Mouse (Mus musculus): ENCODE measurements around the gene Padi6. TPM values are rescaled to one million over a fixed set of nuclear protein-coding genes. Genes with fewer than 3 reads are reported as not detected.

The Padi6 gene
- polyA plus RNA-seq, 1 experiment from 2014 or later, result not detected

DNA sequence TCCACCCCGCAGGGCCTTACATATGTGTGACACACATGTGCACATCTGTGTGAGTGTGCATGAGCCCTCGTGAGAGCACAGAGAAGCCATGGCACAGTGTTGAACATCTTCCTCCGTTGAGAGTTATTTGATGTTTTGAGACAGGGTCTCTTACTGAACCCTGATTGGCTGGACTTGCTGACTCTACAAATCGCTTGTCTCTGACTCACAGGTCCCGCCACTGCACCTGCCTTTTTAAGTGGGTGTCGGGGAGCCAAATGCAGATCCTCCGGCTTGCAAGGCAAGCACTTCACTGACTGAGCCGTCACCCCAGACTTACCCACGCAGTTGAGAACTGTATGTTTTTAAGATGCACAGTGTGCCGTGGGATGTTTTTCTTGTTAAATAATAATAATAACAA, 33.4 kb upstream of the Padi6 start:
- Histone ChIP-seq H3K9ac (no peak overlapping the region), H3K27ac (replicated peaks) (no peak overlapping the region), H3K4me3 (replicated peaks) (no peak overlapping the region), H3K9me3 (replicated peaks) (no peaks in the 10 kb centered on the region), H3K27me3 (no peaks in the 10 kb centered on the region), H3K36me3 (no peaks in the 10 kb centered on the region), H3K4me1 (no peaks in the 10 kb centered on the region), H3K4me2 (replicated peaks) (no peak overlapping the region)
- 78% methylated on average over 10 of the region's 10 CpGs for WGBS
- no peak for ATAC-seq (ENCODE audit: insufficient number of reproducible peaks, low FRiP score, low TSS enrichment, low read depth)

GRCm38 (mm10) chr4:140774893-140775292, 32.5 kb upstream of the Padi6 start:
- no peak for ATAC-seq (ENCODE audit: insufficient number of reproducible peaks, low FRiP score, low TSS enrichment, low read depth)
- Histone ChIP-seq H3K27me3 (no peaks in the 10 kb centered on the region), H3K36me3 (no peaks in the 10 kb centered on the region), H3K9ac (no peak overlapping the region), H3K27ac (replicated peaks) (no peak overlapping the region), H3K9me3 (replicated peaks) (no peaks in the 10 kb centered on the region), H3K4me1 (0 out of 2 replicates have a peak, but pooled peaks cover 7% of the 10 kb centered on the region), H3K4me2 (replicated peaks) (no peak overlapping the region), H3K4me3 (replicated peaks) (no peak overlapping the region)
- WGBS, result 68% methylated on average over 9 of the region's 9 CpGs

DNA sequence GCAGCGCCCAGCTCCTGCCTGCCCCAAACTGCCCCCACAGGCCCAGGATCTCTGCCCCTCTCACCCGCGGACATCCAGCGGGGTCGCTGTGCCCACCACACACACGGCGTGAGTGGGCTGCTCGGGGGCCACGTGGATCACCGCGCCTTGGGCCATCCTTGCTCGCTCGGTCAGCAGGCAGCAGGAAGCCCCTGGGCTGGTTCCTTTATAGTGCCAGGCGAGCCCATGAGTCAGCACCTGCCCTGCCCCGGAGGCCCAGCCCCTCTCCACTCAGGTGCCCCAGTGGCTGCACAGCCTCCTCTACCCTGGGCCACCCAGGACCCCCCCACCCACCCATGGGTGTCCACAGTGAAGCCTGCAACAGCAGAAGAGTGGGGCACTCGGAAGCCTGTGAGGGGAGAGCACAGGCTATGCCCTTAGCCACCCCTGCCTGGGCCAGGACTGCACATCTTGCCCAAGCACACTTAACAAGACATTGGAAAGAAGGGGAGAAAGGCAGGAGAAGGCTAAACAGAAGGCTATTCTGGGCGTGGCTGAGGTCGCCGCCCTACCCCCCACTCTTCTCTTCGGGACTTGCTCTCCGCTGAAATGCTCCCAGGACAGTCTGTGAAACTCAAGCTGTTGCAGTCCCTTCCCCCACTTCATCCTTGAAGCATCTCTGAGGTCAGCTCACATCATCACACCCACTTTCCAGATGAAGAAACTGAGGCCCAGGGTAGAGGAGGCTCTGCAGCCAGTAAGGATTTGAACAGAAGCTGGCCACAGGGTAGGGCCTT, 31.8 kb upstream of the Padi6 start, which contains the start of gene Padi4:
TSS of gene Padi4 (minus strand) at position 212 of the 776 bp plus-strand sequence.
- H3K27me3 ChIP-seq, result no peaks in the 10 kb centered on the region
- WGBS, result 79% methylated on average over 21 of the region's 21 CpGs
- H3K4me2 ChIP-seq (replicated peaks), result no peak within 1 kb of the TSS
- H3K36me3 ChIP-seq, result no peaks in the 10 kb centered on the region
- H3K4me3 ChIP-seq (replicated peaks), result no peak within 1 kb of the TSS
- no peak within 1 kb of the TSS for H3K9ac ChIP-seq
- no peak within 1 kb of the TSS for H3K27ac ChIP-seq (replicated peaks)
- no peak for ATAC-seq (ENCODE audit: insufficient number of reproducible peaks, low FRiP score, low TSS enrichment, low read depth)
- H3K4me1 ChIP-seq, result 0 out of 2 replicates have a peak, but pooled peaks cover 7% of the 10 kb centered on the region
- no peaks in the 10 kb centered on the region for H3K9me3 ChIP-seq (replicated peaks)

- Histone ChIP-seq H3K4me3 (replicated peaks) (no peak overlapping the region), H3K9me3 (replicated peaks) (no peaks in the 10 kb centered on the region), H3K36me3 (no peaks in the 10 kb centered on the region), H3K4me2 (replicated peaks) (no peak overlapping the region), H3K4me1 (0 out of 2 replicates have a peak, but pooled peaks cover 7% of the 10 kb centered on the region), H3K9ac (no peak overlapping the region), H3K27ac (replicated peaks) (no peak overlapping the region), H3K27me3 (no peaks in the 10 kb centered on the region)
- 19% methylated on average over 4 of the region's 4 CpGs for WGBS
- no peak for ATAC-seq (ENCODE audit: insufficient number of reproducible peaks, low FRiP score, low TSS enrichment, low read depth)
Observed at GRCm38 (mm10) chr4:140771091-140771490, 28.6 kb upstream of the Padi6 start.

DNA sequence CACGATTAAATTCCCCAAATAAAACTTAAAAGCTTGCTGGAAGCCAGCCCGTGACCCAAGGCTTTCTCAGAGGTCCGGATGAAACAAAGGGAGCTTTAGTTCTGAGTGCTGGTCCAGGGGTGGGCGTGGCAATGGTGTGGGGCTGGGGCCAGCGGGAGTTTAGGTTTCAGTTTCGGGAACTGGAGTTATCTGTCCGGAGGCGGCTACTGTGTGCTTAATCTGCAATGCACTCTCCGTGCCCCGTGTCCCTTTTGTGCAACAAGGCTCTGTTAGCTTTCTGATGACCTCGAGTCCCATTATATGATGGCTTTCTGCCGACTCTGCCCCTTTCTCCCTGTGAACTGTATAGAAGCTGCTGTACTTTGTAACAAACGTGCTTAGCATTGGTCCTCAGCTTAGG, 28.0 kb upstream of the Padi6 start:
- peak overlapping the region; percentile 26 for H3K4me3 ChIP-seq (replicated peaks)
- WGBS, result 4% methylated on average over 13 of the region's 13 CpGs
- H3K9ac ChIP-seq, result no peak overlapping the region

DNA sequence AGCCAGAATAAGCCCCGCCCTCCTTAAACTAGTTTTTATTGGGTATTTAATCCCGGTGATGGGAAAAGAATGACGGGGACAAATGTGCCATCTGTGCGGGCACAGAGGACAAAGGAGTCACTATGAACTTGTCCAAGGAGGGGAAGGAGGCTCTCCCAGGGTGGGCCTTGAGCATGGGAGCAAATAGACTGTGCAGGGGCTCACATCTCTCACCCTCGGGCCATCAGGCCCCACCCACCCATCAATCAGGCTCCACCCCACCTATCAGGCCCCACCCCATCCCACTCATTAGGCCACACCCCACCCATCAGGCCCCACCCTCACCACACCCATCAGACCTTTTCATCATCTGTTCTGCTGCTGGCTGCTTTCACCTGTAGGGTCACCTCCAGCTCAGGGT, 26.5 kb upstream of the Padi6 start:
- no peaks in the 10 kb centered on the region for H3K36me3 ChIP-seq
- WGBS, result 80% methylated on average over 5 of the region's 5 CpGs
- H3K4me1 ChIP-seq, result 0 out of 2 replicates have a peak, but pooled peaks cover 7% of the 10 kb centered on the region
- no peaks in the 10 kb centered on the region for H3K9me3 ChIP-seq (replicated peaks)
- ATAC-seq (ENCODE audit: insufficient number of reproducible peaks, low FRiP score, low TSS enrichment, low read depth), result no peak
- no peak overlapping the region for H3K4me2 ChIP-seq (replicated peaks)
- no peak overlapping the region for H3K9ac ChIP-seq
- H3K4me3 ChIP-seq (replicated peaks), result no peak overlapping the region
- no peaks in the 10 kb centered on the region for H3K27me3 ChIP-seq
- H3K27ac ChIP-seq (replicated peaks), result no peak overlapping the region

More for the DNA sequence above, 28.0 kb upstream of the Padi6 start:
- 0 out of 2 replicates have a peak, but pooled peaks cover 7% of the 10 kb centered on the region for H3K4me1 ChIP-seq
- no peak for ATAC-seq (ENCODE audit: insufficient number of reproducible peaks, low FRiP score, low TSS enrichment, low read depth)
- no peaks in the 10 kb centered on the region for H3K9me3 ChIP-seq (replicated peaks)
- H3K27me3 ChIP-seq, result no peaks in the 10 kb centered on the region
- H3K36me3 ChIP-seq, result no peaks in the 10 kb centered on the region
- no peak overlapping the region for H3K27ac ChIP-seq (replicated peaks)
- H3K4me2 ChIP-seq (replicated peaks), result peak overlapping the region; percentile 37

DNA sequence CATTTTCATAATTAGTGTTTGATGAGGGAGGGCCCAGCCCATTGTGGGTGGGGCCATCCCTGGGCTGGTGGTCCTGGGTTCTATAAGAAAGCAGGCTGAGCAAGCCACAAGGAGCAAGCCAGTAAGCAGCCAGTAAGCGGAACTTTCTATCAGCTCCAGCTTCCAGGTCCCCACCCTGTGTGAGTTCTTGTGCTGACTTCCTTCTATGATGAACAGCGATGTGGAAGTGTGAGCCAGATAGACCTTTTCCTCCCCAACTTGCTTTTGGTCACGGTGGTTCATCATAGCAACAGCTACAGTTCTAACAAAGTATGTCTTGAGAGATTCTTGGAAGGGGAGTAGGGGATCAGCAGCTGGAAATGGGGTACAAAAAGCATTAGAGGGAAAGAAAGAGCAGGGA, 23.5 kb upstream of the Padi6 start:
- 78% methylated on average over 3 of the region's 3 CpGs for WGBS
- 0 out of 2 replicates have a peak, but pooled peaks cover 7% of the 10 kb centered on the region for H3K4me1 ChIP-seq
- H3K36me3 ChIP-seq, result no peaks in the 10 kb centered on the region
- no peaks in the 10 kb centered on the region for H3K27me3 ChIP-seq
- no peak overlapping the region for H3K4me2 ChIP-seq (replicated peaks)
- H3K9ac ChIP-seq, result no peak overlapping the region
- no peak for ATAC-seq (ENCODE audit: insufficient number of reproducible peaks, low FRiP score, low TSS enrichment, low read depth)
- H3K4me3 ChIP-seq (replicated peaks), result no peak overlapping the region
- no peak overlapping the region for H3K27ac ChIP-seq (replicated peaks)
- H3K9me3 ChIP-seq (replicated peaks), result no peaks in the 10 kb centered on the region

- Histone ChIP-seq H3K36me3 (no peaks in the 10 kb centered on the region), H3K4me2 (replicated peaks) (no peak overlapping the region), H3K9ac (no peak overlapping the region), H3K9me3 (replicated peaks) (no peaks in the 10 kb centered on the region), H3K4me1 (0 out of 2 replicates have a peak, but pooled peaks cover under 1% of the 10 kb centered on the region), H3K27ac (replicated peaks) (no peak overlapping the region), H3K27me3 (no peaks in the 10 kb centered on the region), H3K4me3 (replicated peaks) (no peak overlapping the region)
- WGBS, result 12% methylated on average over 9 of the region's 9 CpGs
- ATAC-seq (ENCODE audit: insufficient number of reproducible peaks, low FRiP score, low TSS enrichment, low read depth), result no peak
Observed at GRCm38 (mm10) chr4:140763158-140763557, 20.7 kb upstream of the Padi6 start.

DNA sequence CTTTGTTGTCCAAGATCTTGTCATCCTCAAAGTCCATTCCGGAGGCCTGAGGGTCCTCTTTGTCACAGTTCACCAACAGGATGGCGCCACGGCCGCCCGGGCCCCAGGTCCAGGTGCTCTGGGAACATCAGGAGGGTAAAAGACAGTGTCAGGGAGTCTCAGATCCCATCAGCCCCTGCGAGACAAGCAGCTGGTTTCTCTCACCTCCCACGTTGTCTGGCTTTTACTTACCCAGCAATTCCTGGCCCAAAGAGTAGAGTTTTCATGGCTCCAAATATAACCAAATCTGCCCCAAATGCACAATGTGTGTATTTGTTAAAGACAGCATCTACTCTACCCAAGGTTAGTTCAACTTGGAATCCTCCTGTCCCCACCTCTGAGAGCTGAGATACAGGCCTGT, 19.2 kb upstream of the Padi6 start:
- no peaks in the 10 kb centered on the region for H3K36me3 ChIP-seq
- no peak for ATAC-seq (ENCODE audit: insufficient number of reproducible peaks, low FRiP score, low TSS enrichment, low read depth)

DNA sequence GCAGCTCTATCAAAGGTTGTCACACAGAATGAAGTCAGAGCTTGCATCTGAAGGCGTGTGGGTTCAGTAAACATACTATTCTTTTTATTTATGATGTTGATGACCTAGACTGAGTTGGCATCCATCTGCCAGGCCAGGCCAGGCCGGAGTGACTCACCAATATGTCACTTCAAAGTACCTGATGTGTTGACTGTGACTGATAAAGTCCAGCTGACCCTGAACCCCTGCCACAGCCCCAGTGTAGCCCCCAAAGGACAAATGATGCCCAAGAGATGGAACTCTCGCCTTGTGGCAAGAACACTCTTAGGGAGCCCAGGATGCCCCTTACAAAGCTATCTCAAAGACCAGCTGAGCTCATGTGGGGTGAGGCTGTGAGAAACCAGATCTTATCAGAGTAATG, 13.4 kb upstream of the Padi6 start:
- 87% methylated on average over 3 of the region's 3 CpGs for WGBS

More for the DNA sequence above, 19.2 kb upstream of the Padi6 start:
- WGBS, result 79% methylated on average over 7 of the region's 7 CpGs
- Histone ChIP-seq H3K27ac (replicated peaks) (no peak overlapping the region), H3K4me1 (0 out of 2 replicates have a peak, but pooled peaks cover 3% of the 10 kb centered on the region), H3K4me3 (replicated peaks) (no peak overlapping the region), H3K9ac (no peak overlapping the region), H3K9me3 (replicated peaks) (no peaks in the 10 kb centered on the region), H3K4me2 (replicated peaks) (no peak overlapping the region), H3K27me3 (no peaks in the 10 kb centered on the region)

GRCm38 (mm10) chr4:140753366-140753765, 10.9 kb upstream of the Padi6 start:
- H3K9ac ChIP-seq, result no peak overlapping the region
- no peaks in the 10 kb centered on the region for H3K36me3 ChIP-seq
- H3K4me1 ChIP-seq, result peaks cover 10% of the 10 kb centered on the region
- H3K27ac ChIP-seq (replicated peaks), result no peak overlapping the region
- H3K27me3 ChIP-seq, result no peaks in the 10 kb centered on the region; the same call in 1 of the 2 replicates
- ATAC-seq (ENCODE audit: insufficient number of reproducible peaks, low FRiP score, low TSS enrichment, low read depth), result no peak
- no peaks in the 10 kb centered on the region for H3K9me3 ChIP-seq (replicated peaks)
- no peak overlapping the region for H3K4me2 ChIP-seq (replicated peaks)
- H3K4me3 ChIP-seq (replicated peaks), result no peak overlapping the region
- WGBS, result 55% methylated on average over 7 of the region's 7 CpGs

More for the DNA sequence above, 13.4 kb upstream of the Padi6 start:
- Histone ChIP-seq H3K9me3 (replicated peaks) (no peaks in the 10 kb centered on the region), H3K27ac (replicated peaks) (no peak overlapping the region), H3K4me1 (0 out of 2 replicates have a peak, but pooled peaks cover 4% of the 10 kb centered on the region), H3K27me3 (no peaks in the 10 kb centered on the region; the same call in 1 of the 2 replicates), H3K4me2 (replicated peaks) (no peak overlapping the region), H3K36me3 (no peaks in the 10 kb centered on the region), H3K9ac (no peak overlapping the region), H3K4me3 (replicated peaks) (no peak overlapping the region)
- no peak for ATAC-seq (ENCODE audit: insufficient number of reproducible peaks, low FRiP score, low TSS enrichment, low read depth)

Data from embryonic facial prominence, embryonic 15.5 days (tissue).